Mouse (Mus musculus) naive thymus-derived CD4-positive, alpha-beta T cell, adult 2 months (primary cell): ENCODE data around the gene Bid.
"Not testable (repeated sequence)": the region's sequence is repeated elsewhere in the genome, so short reads cannot be mapped to it uniquely, and the experiment has no call there.

Experiments used
- DNase-seq: peaks from one replicate; pipeline ENCODE4 v3.0.0-alpha.2; 2011; ENCODE audit warnings: low read depth

Bid gene

GRCm38 (mm10) chr6:120903450-120903912, 13.2 kb downstream of the Bid start:
- DNase-seq, result peak; percentile 33

- no peak for DNase-seq
Measured at GRCm38 (mm10) chr6:120901776-120902645, 14.6 kb downstream of the Bid start.

DNA sequence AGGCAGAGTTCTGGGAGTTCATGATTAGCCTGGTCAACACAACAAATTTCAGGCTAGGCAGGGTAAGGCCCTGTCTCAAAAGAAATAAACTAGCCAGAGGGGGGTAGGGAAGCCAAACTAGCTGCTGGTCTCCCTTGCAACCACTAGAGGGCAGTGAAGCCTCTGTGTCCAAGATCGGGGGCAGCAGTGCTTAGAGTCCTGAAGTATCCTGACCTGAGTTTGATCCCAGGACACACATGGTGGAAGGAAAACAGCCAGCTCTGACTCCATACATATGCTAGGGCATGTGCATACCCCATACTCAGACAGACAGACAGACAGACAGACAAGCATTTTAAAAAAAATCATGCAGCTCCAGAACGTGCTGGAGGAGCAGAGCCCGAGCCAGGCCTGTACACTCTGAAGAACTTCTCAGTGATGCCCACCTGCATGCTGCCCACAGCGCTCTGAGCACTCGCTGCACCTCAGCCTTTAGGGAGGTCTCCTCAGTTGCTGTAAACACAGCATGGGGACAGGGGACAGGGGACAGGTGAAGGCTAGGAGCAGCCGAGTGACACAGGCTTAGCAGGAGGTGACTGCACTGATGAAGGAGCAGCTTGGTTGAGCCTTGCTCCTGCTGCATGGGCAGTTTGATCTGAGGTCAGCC, 18.3 kb downstream of the Bid start:
- peak; percentile 69 for DNase-seq

DNA sequence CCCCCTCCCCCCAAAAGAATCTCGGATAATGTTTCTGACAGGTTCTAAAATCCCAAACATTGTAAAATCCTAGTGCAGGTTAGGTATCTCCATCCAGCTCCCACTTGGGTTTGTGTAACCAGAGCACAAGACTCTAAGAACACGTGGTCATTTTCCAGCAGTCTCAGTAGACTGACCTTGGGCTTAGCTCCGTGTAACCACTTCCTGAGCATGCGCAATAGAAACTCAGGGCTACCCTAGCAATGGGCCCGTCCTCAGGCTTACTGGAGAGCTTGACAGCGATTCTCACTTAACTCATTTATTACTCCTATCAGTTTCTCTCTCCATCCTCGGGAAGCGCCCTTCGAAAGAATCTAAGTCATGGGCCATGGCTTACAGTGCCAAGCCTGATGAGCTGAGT, 22.1 kb downstream of the Bid start:
- DNase-seq, result no peak

DNA sequence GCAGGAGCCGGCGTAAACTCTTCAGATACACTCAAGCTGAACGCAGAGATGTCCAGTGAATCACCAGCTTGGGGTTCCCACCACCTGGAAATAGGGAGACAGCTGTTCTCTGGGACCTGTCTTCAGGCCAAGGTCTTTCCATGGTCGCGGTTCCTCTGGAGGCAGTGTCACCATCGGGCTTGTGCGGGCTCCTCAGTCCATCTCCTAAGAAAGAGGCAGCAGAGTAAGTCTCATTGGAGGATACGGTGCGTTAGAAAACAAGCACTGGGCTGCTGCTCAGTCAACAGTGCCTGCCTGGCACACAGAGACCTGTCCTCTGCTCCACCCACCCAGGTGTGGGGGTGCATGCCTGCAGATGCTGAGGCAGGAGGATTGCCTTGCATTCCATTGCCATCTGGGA, 22.6 kb downstream of the Bid start:
- no peak for DNase-seq

DNA sequence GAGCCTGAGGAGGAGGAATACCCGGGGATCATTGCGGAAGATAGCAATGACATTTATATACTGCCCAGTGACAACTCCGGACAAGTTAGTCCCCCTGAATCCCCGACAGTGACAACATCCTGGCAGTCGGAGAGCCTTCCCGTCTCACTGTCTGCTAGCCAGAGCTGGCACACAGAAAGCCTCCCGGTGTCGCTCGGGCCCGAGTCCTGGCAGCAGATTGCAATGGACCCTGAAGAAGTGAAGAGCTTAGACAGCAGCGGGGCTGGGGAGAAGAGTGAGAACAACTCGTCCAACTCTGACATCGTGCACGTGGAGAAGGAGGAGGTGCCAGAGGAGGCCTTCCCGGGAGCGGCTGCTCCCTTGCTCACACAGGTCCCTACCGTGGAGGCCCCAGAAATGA, 30.0 kb downstream of the Bid start:
- DNase-seq, result no peak

DNA sequence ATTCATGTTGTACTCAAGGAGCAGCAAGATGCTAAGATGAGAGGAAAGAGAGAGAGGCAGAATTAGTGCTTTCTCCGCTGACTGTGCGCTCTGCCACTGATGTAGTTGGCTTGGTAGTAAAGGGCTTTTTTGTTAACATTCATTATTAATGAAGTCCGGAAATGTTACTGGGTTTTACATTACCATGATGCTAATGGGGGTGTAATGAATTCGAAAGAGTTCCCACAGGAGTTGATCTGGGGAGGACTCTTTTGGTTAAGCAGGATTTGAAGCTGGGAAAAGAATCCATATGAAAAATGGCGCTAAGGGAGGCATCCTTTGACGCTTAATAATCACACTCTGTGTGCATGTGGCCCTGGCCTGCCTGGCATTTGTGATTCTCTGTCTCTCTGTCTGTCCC, 32.2 kb downstream of the Bid start:
- no peak for DNase-seq

- DNase-seq, result no peak
Measured at GRCm38 (mm10) chr6:120879046-120879445, 37.6 kb downstream of the Bid start.

DNA sequence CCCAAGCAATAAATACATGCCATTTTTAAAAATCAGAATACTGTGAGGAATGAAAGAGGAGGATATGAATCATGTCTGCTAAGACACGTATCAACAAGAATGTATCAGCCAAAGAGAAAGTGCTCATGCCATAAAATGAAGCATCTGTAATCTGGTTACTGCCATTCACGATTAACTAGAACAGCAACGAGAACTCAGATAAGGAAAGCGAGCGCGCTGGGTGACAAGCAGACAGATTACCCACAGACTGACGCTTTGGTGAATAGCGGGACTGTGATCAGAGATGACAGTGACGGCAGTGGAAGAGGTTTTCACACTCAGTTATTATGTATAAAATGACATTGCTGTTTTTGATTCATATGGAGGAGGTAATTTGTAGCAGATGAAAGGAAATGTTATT, 42.8 kb downstream of the Bid start:
- no peak for DNase-seq

GRCm38 (mm10) chr6:120871286-120871685, 45.4 kb downstream of the Bid start:
- no peak for DNase-seq

GRCm38 (mm10) chr6:120868824-120869223, 47.8 kb downstream of the Bid start:
- no peak for DNase-seq

DNA sequence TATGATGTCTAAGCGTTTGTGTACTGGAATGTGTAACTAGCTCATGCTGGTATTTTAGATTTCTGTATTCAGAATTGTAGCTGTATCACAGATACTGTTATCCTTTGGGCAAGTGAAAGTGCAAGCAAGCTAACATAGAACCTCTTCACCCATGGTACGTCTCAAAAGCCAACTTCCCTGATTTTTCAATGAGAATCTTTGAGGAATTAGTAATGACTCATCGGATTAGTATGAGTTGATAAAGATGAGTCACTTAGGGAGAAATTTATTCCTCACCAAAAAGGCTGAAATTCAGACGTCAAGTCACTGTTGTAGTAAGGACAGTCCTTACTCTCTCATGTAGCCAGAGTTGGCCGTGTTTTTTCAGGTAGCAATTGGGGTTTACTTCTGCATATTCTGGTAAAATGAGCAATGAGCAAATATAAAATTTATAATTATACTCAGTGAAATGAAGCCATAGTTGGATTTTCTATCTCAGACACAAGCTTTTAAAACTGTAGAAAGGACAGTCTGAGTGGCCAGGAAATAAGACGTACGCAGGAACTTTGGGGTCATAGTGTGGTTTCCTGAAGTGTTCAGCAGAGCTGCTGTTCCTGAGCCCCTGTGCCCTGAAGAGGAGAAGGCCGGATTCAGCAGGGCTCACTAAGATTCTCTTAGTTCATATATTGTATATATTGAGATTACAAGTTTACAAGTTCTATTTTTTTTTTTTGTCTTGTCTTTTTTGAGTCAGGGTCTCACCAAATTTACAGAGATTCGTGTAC, 50.4 kb downstream of the Bid start:
- DNase-seq, result no peak

DNA sequence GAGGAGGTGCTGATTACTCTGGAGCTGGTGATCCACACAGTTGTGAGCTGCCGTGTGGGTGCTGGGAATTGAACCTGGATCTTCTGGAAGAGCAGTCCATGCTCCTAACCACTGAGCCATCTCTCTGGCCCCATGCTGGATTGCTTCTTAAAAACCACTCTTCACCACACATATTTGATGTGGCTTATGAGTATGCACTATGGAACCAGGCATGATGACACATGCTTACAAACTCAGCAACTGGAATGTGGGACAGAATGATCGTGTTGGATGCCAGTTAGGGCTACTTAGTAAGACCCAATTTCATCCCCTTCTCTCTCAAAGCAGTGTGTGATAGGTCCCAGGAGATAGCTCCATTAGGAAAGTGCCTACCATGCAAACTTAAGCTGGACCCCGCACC, 56.6 kb downstream of the Bid start:
- no peak for DNase-seq

DNA sequence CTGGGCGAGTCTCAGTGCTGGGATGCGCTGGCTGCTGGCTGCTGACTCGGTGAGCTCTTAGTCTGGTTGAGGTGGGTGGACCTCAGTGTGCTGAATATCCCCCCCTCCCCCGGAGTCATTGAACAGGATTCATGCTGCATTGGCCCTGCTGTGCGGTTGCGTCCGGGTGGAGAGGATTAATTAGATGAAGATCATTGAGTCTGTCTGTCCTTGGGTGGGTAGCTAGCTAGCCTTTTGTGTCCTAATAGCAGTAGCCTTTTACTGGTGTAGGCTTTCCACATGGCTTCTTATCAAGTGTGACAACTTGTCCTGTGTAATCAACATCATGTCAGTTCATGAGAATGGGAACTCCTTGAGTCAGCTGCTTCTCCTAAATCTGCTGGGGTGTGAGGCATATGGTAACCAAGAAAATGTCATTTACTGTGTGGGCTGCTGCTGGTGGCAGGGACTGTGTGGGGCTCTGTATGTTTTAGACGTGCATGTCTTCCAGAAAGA, 58.4 kb downstream of the Bid start:
- no peak for DNase-seq

- no peak for DNase-seq
Measured at GRCm38 (mm10) chr6:120854413-120854812, 62.2 kb downstream of the Bid start.

DNA sequence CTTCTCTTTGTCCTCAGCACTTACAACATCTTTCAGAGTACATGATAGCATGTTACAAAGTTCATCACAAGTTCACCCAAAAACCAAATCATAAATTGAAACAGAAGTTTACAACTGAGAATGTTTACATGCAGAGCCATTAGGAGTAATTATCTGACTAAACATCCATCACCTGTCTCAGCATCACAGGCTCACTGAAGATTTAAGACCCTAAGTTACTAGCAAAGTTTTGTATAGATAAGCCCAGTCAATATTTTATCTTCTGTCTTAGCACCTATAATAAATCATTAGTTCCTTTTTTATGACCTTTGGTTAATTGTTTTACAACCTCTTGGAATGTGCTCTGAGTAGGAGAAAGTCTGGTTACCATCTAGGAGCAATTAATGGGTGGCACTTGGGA, 65.9 kb downstream of the Bid start:
- not testable (repeated sequence) for DNase-seq
